In the genomic region with DNA sequence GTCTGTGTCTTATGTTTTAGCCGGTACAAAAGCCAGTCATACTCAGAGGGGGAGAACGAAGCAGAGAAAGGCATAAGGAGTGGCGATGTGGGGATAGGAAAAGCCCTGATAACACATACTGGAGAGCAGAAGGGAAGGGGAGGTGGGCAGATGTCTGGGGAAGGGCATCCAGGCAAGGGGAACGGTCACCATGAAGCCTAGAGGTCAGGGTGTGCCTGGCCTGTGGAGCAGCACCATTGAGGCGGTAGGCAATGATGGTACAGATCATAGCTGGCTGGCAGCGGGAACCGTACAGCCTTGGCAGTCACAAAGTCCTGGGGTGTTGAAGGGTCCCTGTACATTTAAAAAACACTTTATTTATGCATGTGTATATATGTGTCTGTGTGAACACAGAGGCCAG, we compare ENCODE assay signal across 32 mouse cellular contexts. TPM values are rescaled to one million over a fixed set of nuclear protein-coding genes. Genes with fewer than 3 reads are reported as not detected.
DNase-seq lines count a peak whose midpoint lies in the region; ATAC-seq and TF ChIP-seq lines count a peak whose summit lies in the region.
"Had no signal": no experiment of that assay in that cellular context is flagged by ENCODE, and none has a peak within 500 bp of the region (broad histone marks: within the 10 kb centered on the region; RNA-seq: fewer than 3 reads in every experiment).

No protein-coding gene starts in this region.

- no peaks in the 10 kb centered on the region for H3K9me3 ChIP-seq in embryonic facial prominence, embryonic 13.5 days
- no peaks in the 10 kb centered on the region for H3K9me3 ChIP-seq in embryonic facial prominence, embryonic 10.5 days
- H3K9me3 ChIP-seq in heart, embryonic 12.5 days (replicated peaks): no peaks in the 10 kb centered on the region
- H3K9me3 ChIP-seq in limb, embryonic 13.5 days: no peaks in the 10 kb centered on the region
- H3K9me3 ChIP-seq in limb, embryonic 10.5 days (replicated peaks): no peaks in the 10 kb centered on the region
- no peaks in the 10 kb centered on the region for H3K9me3 ChIP-seq in heart, postnatal 0 days (replicated peaks; ENCODE audit: control insufficient read depth, low read length)
- H3K9me3 ChIP-seq: forebrain, embryonic 10.5 days; hindbrain, embryonic 10.5 days; intestine, embryonic 15.5 days; midbrain, embryonic 13.5 days had no signal

- H3K27me3 ChIP-seq in embryonic facial prominence, embryonic 13.5 days: no peaks in the 10 kb centered on the region
- no peaks in the 10 kb centered on the region for H3K27me3 ChIP-seq in embryonic facial prominence, embryonic 10.5 days (replicated peaks; ENCODE audit: low read depth, poor library complexity, severe bottlenecking)
- H3K27me3 ChIP-seq in heart, embryonic 12.5 days (replicated peaks): no peaks in the 10 kb centered on the region
- no peaks in the 10 kb centered on the region for H3K27me3 ChIP-seq in limb, embryonic 13.5 days
- no peaks in the 10 kb centered on the region for H3K27me3 ChIP-seq in limb, embryonic 10.5 days (ENCODE audit: low read depth, poor library complexity, severe bottlenecking)
- H3K27me3 ChIP-seq in heart, postnatal 0 days (ENCODE audit: control insufficient read depth, insufficient read depth, low read length): no peaks in the 10 kb centered on the region
- H3K27me3 ChIP-seq: intestine, embryonic 15.5 days had no signal

- no peak overlapping the region for H3K4me3 ChIP-seq in embryonic facial prominence, embryonic 13.5 days
- H3K4me3 ChIP-seq in embryonic facial prominence, embryonic 10.5 days: no peak overlapping the region
- H3K4me3 ChIP-seq in heart, embryonic 12.5 days: no peak overlapping the region
- no peak overlapping the region for H3K4me3 ChIP-seq in limb, embryonic 13.5 days
- no peak overlapping the region for H3K4me3 ChIP-seq in limb, embryonic 10.5 days
- no peak overlapping the region for H3K4me3 ChIP-seq in heart, postnatal 0 days (ENCODE audit: low read depth, low read length)
- H3K4me3 ChIP-seq: forebrain, embryonic 10.5 days; hindbrain, embryonic 10.5 days; intestine, embryonic 15.5 days; midbrain, embryonic 13.5 days had no signal

- ATAC-seq in embryonic facial prominence, embryonic 13.5 days (ENCODE audit: insufficient number of reproducible peaks, insufficient read depth, low FRiP score, low TSS enrichment, low read depth): no peak
- no peak for ATAC-seq in heart, embryonic 12.5 days (ENCODE audit: insufficient number of reproducible peaks, low FRiP score)
- no peak for ATAC-seq in limb, embryonic 13.5 days (ENCODE audit: low FRiP score, low read depth)
- ATAC-seq in heart, postnatal 0 days (ENCODE audit: insufficient read depth, low read depth): no peak
- ATAC-seq in megakaryocyte-erythroid progenitor cell, adult 5-6 weeks (replicated peaks; ENCODE audit: low FRiP score, low TSS enrichment, poor library complexity, severe bottlenecking): no peak
- ATAC-seq: activated CD4-positive, CD25-positive, alpha-beta regulatory T cell, adult 4 months; forebrain, embryonic 16.5 days; hindbrain, embryonic 16.5 days; intestine, embryonic 15.5 days; midbrain, embryonic 13.5 days had no signal

- TF ChIP-seq EP300 in heart, postnatal 0 days (IDR thresholded peaks at IDR 0.05; ENCODE audit: low read depth): no peak

- TF ChIP-seq CTCF in heart, postnatal 0 days (IDR thresholded peaks at IDR 0.05; ENCODE audit: low read depth): no peak

- peak overlapping the region; percentile 74; the same call in 1 of the 2 replicates for H3K27ac ChIP-seq in embryonic facial prominence, embryonic 13.5 days
- H3K27ac ChIP-seq in embryonic facial prominence, embryonic 10.5 days (replicated peaks): no peak overlapping the region
- peak overlapping the region; percentile 92 for H3K27ac ChIP-seq in heart, embryonic 12.5 days (ENCODE audit: poor library complexity, severe bottlenecking)
- H3K27ac ChIP-seq in limb, embryonic 13.5 days: peak overlapping the region; percentile 56; the same call in 1 of the 2 replicates
- H3K27ac ChIP-seq in limb, embryonic 10.5 days: no peak overlapping the region
- H3K27ac ChIP-seq in heart, postnatal 0 days (ENCODE audit: low read depth): peak overlapping the region; percentile 91
- H3K27ac ChIP-seq: midbrain, embryonic 13.5 days had no signal

- H3K36me3 ChIP-seq in embryonic facial prominence, embryonic 13.5 days: 0 out of 2 replicates have a peak, but pooled peaks cover 3% of the 10 kb centered on the region
- H3K36me3 ChIP-seq in embryonic facial prominence, embryonic 10.5 days (replicated peaks): peaks cover 7% of the 10 kb centered on the region
- peaks cover 10% of the 10 kb centered on the region for H3K36me3 ChIP-seq in heart, embryonic 12.5 days
- no peaks in the 10 kb centered on the region for H3K36me3 ChIP-seq in limb, embryonic 13.5 days
- 0 out of 2 replicates have a peak, but pooled peaks cover 4% of the 10 kb centered on the region for H3K36me3 ChIP-seq in limb, embryonic 10.5 days
- no peaks in the 10 kb centered on the region for H3K36me3 ChIP-seq in heart, postnatal 0 days (replicated peaks; ENCODE audit: control insufficient read depth, insufficient read depth, low read length)
- H3K36me3 ChIP-seq: hindbrain, embryonic 10.5 days; intestine, embryonic 15.5 days; midbrain, embryonic 13.5 days had no signal

- peaks cover 92% of the 10 kb centered on the region for H3K4me1 ChIP-seq in embryonic facial prominence, embryonic 13.5 days
- peaks cover 95% of the 10 kb centered on the region for H3K4me1 ChIP-seq in embryonic facial prominence, embryonic 10.5 days
- H3K4me1 ChIP-seq in heart, embryonic 12.5 days (replicated peaks): peaks cover 97% of the 10 kb centered on the region
- H3K4me1 ChIP-seq in limb, embryonic 13.5 days: peaks cover 92% of the 10 kb centered on the region
- peaks cover 80% of the 10 kb centered on the region for H3K4me1 ChIP-seq in limb, embryonic 10.5 days
- peaks cover 89% of the 10 kb centered on the region for H3K4me1 ChIP-seq in heart, postnatal 0 days (ENCODE audit: control insufficient read depth, insufficient read depth)

- DNase-seq in embryonic facial prominence, embryonic 10.5 days (ENCODE audit: low spot score): no peak
- DNase-seq in heart, adult 8-10 months (ENCODE audit: low spot score): no peak
- DNase-seq in limb, embryonic 10.5 days (ENCODE audit: low spot score): no peak
- no peak for DNase-seq in heart, postnatal 0 days (ENCODE audit: low spot score)
- DNase-seq: cerebellum, adult 8-10 months; cerebellum, postnatal 36 days; embryo, embryonic 11 days; gastrocnemius, postnatal 25 days; layer of hippocampus, adult 9-11 months; right cerebral cortex, postnatal 25 days; spleen, adult 18-20 months; thymus, postnatal 14 days had no signal

- WGBS in embryonic facial prominence, embryonic 13.5 days: 94% methylated on average over 7 of the region's 7 CpGs
- WGBS in embryonic facial prominence, embryonic 10.5 days: 94% methylated on average over 7 of the region's 7 CpGs
- WGBS in heart, embryonic 12.5 days: 54% methylated on average over 7 of the region's 7 CpGs
- 92% methylated on average over 7 of the region's 7 CpGs for WGBS in limb, embryonic 13.5 days
- WGBS in limb, embryonic 10.5 days: 90% methylated on average over 7 of the region's 7 CpGs
- WGBS in heart, postnatal 0 days: 65% methylated on average over 7 of the region's 7 CpGs

- H3K4me2 ChIP-seq in embryonic facial prominence, embryonic 13.5 days: no peak overlapping the region
- peak overlapping the region; percentile 63 for H3K4me2 ChIP-seq in heart, embryonic 12.5 days
- no peak overlapping the region for H3K4me2 ChIP-seq in limb, embryonic 13.5 days (replicated peaks)
- H3K4me2 ChIP-seq in heart, postnatal 0 days (ENCODE audit: low read depth, low read length): peak overlapping the region; percentile 88; the same call in 1 of the 2 replicates
- H3K4me2 ChIP-seq: midbrain, embryonic 13.5 days had no signal

- no peak overlapping the region for H3K9ac ChIP-seq in embryonic facial prominence, embryonic 13.5 days
- peak overlapping the region; percentile 39; the same call in 1 of the 2 replicates for H3K9ac ChIP-seq in heart, embryonic 12.5 days
- H3K9ac ChIP-seq in limb, embryonic 13.5 days: peak overlapping the region; percentile 13; the same call in 1 of the 2 replicates
- no peak overlapping the region for H3K9ac ChIP-seq in heart, postnatal 0 days (replicated peaks; ENCODE audit: low read depth, low read length)
- H3K9ac ChIP-seq: midbrain, embryonic 13.5 days had no signal

RNA-seq across cellular contexts. Expression of gene Hspg2, which starts 6.1 kb away (rescaled TPM):
- 28.2 and 30.0 TPM in 2 replicates for polyA plus RNA-seq in embryonic facial prominence, embryonic 13.5 days (2015; fragmentation: Nextera tagmentation; extraction: Ambion mirVana)
- polyA plus RNA-seq in embryonic facial prominence, embryonic 10.5 days (2016; fragmentation: Nextera tagmentation; extraction: Ambion mirVana): 17.4 and 19.6 TPM in 2 replicates
- polyA plus RNA-seq in heart, embryonic 12.5 days (2016; fragmentation: Nextera tagmentation; extraction: Ambion mirVana): 51.8 and 61.5 TPM in 2 replicates
- total RNA-seq in heart, adult 8-10 months (2022): 100 to 1,000 TPM; 124 to 205 (median 189) TPM
- 29.4 and 29.6 TPM in 2 replicates for polyA plus RNA-seq in limb, embryonic 13.5 days (2015; fragmentation: Nextera tagmentation; extraction: Ambion mirVana)
- polyA plus RNA-seq in limb, embryonic 10.5 days (2016; fragmentation: Nextera tagmentation; extraction: Ambion mirVana): 20.8 and 23.3 TPM in 2 replicates
- 473 and 516 TPM in 2 replicates for total RNA-seq in heart, postnatal 0 days (2014; rRNA removed; ENCODE audit: low replicate concordance)
- 41.2 and 42.4 TPM in 2 replicates for polyA plus RNA-seq in heart, postnatal 0 days (2015; fragmentation: Nextera tagmentation; extraction: Ambion mirVana)
- 0.22 TPM in 1 of 2 replicates, not detected in the other for total RNA-seq in megakaryocyte-erythroid progenitor cell, adult 5-6 weeks (2014; fragmentation: Nextera tagmentation)
- total RNA-seq in megakaryocyte-erythroid progenitor cell, adult 5-6 weeks (2017): not detected in 2 replicates
- total RNA-seq: monocyte, adult 5-6 weeks had no signal
- polyA plus RNA-seq: activated CD4-positive, CD25-positive, alpha-beta regulatory T cell, adult 4 months had no signal

RNA-seq across cellular contexts. Expression of gene 1700013G24Rik, which starts 21.6 kb away (rescaled TPM):
- polyA plus RNA-seq in embryonic facial prominence, embryonic 13.5 days (2015; fragmentation: Nextera tagmentation; extraction: Ambion mirVana): not detected in 2 replicates
- polyA plus RNA-seq in embryonic facial prominence, embryonic 10.5 days (2016; fragmentation: Nextera tagmentation; extraction: Ambion mirVana): not detected in 2 replicates
- polyA plus RNA-seq in heart, embryonic 12.5 days (2016; fragmentation: Nextera tagmentation; extraction: Ambion mirVana): not detected in 2 replicates
- total RNA-seq in heart, adult 8-10 months (2022): not detected
- 0.18 TPM in 1 of 2 replicates, not detected in the other for polyA plus RNA-seq in limb, embryonic 13.5 days (2015; fragmentation: Nextera tagmentation; extraction: Ambion mirVana)
- not detected in 2 replicates for polyA plus RNA-seq in limb, embryonic 10.5 days (2016; fragmentation: Nextera tagmentation; extraction: Ambion mirVana)
- not detected in 2 replicates for total RNA-seq in heart, postnatal 0 days (2014; rRNA removed; ENCODE audit: low replicate concordance)
- not detected in 2 replicates for polyA plus RNA-seq in heart, postnatal 0 days (2015; fragmentation: Nextera tagmentation; extraction: Ambion mirVana)
- not detected in 2 replicates for total RNA-seq in megakaryocyte-erythroid progenitor cell, adult 5-6 weeks (2014; fragmentation: Nextera tagmentation)
- not detected in 2 replicates for total RNA-seq in megakaryocyte-erythroid progenitor cell, adult 5-6 weeks (2017)
- total RNA-seq: adrenal gland, postnatal 14 days; gastrocnemius, postnatal 25 days; left cerebral cortex, adult 18-20 months; left cerebral cortex, postnatal 25 days; liver, adult 2 months; megakaryocyte, adult 5-6 weeks; monocyte, adult 5-6 weeks had no signal
- polyA plus RNA-seq: activated CD4-positive, CD25-positive, alpha-beta regulatory T cell, adult 4 months; forebrain, embryonic 10.5 days; forebrain, embryonic 16.5 days; hindbrain, embryonic 10.5 days; hindbrain, embryonic 16.5 days; intestine, embryonic 15.5 days; kidney, embryonic 14.5 days; liver, adult 2 months; liver, embryonic 16.5 days; midbrain, embryonic 13.5 days; neural tube, embryonic 11.5 days had no signal

RNA-seq across cellular contexts. Expression of gene Cela3b, which starts 44.4 kb away (rescaled TPM):
- polyA plus RNA-seq in embryonic facial prominence, embryonic 13.5 days (2015; fragmentation: Nextera tagmentation; extraction: Ambion mirVana): 0.29 TPM in 1 of 2 replicates, not detected in the other
- not detected in 2 replicates for polyA plus RNA-seq in embryonic facial prominence, embryonic 10.5 days (2016; fragmentation: Nextera tagmentation; extraction: Ambion mirVana)
- not detected in 2 replicates for polyA plus RNA-seq in heart, embryonic 12.5 days (2016; fragmentation: Nextera tagmentation; extraction: Ambion mirVana)
- not detected for total RNA-seq in heart, adult 8-10 months (2022)
- polyA plus RNA-seq in limb, embryonic 13.5 days (2015; fragmentation: Nextera tagmentation; extraction: Ambion mirVana): 0.15 TPM in 1 of 2 replicates, not detected in the other
- not detected in 2 replicates for polyA plus RNA-seq in limb, embryonic 10.5 days (2016; fragmentation: Nextera tagmentation; extraction: Ambion mirVana)
- total RNA-seq in heart, postnatal 0 days (2014; rRNA removed; ENCODE audit: low replicate concordance): not detected in 2 replicates
- polyA plus RNA-seq in heart, postnatal 0 days (2015; fragmentation: Nextera tagmentation; extraction: Ambion mirVana): not detected in 2 replicates
- total RNA-seq in megakaryocyte-erythroid progenitor cell, adult 5-6 weeks (2014; fragmentation: Nextera tagmentation): not detected in 2 replicates
- not detected in 2 replicates for total RNA-seq in megakaryocyte-erythroid progenitor cell, adult 5-6 weeks (2017)
- total RNA-seq: adrenal gland, postnatal 14 days; gastrocnemius, postnatal 25 days; left cerebral cortex, adult 18-20 months; left cerebral cortex, postnatal 25 days; megakaryocyte, adult 5-6 weeks; monocyte, adult 5-6 weeks had no signal
- polyA plus RNA-seq: activated CD4-positive, CD25-positive, alpha-beta regulatory T cell, adult 4 months; forebrain, embryonic 10.5 days; forebrain, embryonic 16.5 days; hindbrain, embryonic 10.5 days; hindbrain, embryonic 16.5 days; kidney, embryonic 14.5 days; midbrain, embryonic 13.5 days; neural tube, embryonic 11.5 days had no signal

Comparison
In these comparisons a context has a peak if more than half of its experiments do, and no peak if none do; other contexts are left out.
1. H3K27ac ChIP-seq: peak in embryonic facial prominence, embryonic 13.5 days (single experiment), heart, embryonic 12.5 days (single experiment), limb, embryonic 13.5 days (single experiment) and heart, postnatal 0 days (single experiment); none in embryonic facial prominence, embryonic 10.5 days (single experiment) and limb, embryonic 10.5 days (single experiment).
2. H3K9ac ChIP-seq: peak in heart, embryonic 12.5 days (single experiment) and limb, embryonic 13.5 days (single experiment); none in embryonic facial prominence, embryonic 13.5 days (single experiment) and heart, postnatal 0 days (single experiment).
3. H3K4me2 ChIP-seq: peak in heart, embryonic 12.5 days (single experiment) and heart, postnatal 0 days (single experiment); none in embryonic facial prominence, embryonic 13.5 days (single experiment) and limb, embryonic 13.5 days (single experiment).